Mouse (Mus musculus) bone marrow macrophage, adult 2 months (primary cell): ENCODE data around the gene Sorcs3.

ENCODE experiments used
- CTCF ChIP-seq: IDR thresholded peaks from 2 replicates; pipeline ENCODE4 v1.5.1; 2012; ENCODE audit warnings: low read depth, mild to moderate bottlenecking, low read length, moderate library complexity
- POLR2A ChIP-seq: IDR thresholded peaks from 2 replicates; pipeline ENCODE4 v1.6.1; 2012; ENCODE audit warnings: mild to moderate bottlenecking, low read depth, low read length, borderline replicate concordance

DNA sequence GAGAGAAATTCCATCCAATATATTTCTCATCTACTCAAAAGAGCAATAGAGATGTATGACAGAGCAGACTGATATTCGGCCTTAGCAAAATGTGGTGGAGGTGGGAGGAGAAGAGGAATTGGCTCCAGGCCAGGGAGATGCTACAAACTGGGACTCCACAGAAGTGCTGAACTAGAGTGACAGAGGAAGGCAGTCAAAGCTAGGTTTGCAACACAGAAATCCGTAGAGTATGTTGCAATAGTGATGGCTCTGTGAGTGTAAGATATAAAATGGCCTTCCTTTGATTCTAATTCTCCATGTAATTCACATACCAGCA, 340.3 kb downstream of the Sorcs3 start:
- no peak for TF ChIP-seq POLR2A
- TF ChIP-seq CTCF: no peak
